Mouse (Mus musculus) CD8-positive naive resting alpha-beta T cell, adult 2 months (primary cell): ENCODE results near the gene Cubn.

Experiments
- DNase-seq, 2 experiments: peaks; one replicate each; pipeline ENCODE4 v3.0.0; 2022; ENCODE audit warnings: low read depth in 2 of 2, low spot score in 2 of 2

Cubn gene

GRCm38 (mm10) chr2:13486470-13486869 is 5.1 kb downstream of the Cubn start:
- no peak for DNase-seq

DNA sequence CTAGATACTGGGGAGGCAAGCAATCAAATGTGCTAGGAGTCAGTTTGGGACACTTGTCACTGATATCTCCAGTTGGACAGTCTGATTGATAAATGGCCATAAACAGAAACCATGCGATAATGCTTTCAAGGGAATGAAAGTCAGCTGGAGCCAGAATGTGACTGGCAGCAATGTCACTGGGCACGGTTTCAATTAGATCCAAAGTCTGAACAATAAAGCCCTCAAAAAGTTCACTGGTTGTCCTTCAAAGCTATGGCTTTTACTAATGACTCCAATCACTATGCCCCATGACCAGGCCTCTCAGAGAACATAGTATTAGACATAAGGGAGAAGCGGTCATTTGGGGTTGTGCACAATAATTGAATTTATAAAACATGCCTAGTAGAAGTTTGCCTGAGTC is 7.0 kb downstream of the Cubn start:
- DNase-seq = no peak

- no peak for DNase-seq
These were observed 10.9 kb downstream of the Cubn start for GRCm38 (mm10) chr2:13480744-13481143.

- DNase-seq = no peak
These were observed 12.4 kb downstream of the Cubn start for GRCm38 (mm10) chr2:13479165-13479564.

DNA sequence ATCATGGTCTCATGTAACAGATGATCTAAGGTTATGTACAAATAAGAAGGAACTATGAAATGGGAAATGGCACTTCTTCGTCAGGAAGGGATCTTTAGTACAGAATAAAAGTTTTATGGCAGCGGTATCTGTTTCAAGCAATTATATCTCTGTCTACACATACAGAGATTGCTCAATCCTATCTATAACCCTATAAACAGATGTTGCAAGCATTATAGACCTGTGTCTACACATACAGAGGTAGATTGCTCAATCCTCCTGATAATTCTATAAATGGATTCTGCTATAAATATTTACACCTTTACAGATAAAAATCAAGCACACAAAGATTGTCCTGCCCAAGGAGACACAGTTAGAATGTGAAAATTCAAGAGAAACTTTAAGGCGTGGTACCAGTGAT is 21.5 kb downstream of the Cubn start:
- no peak for DNase-seq

- no peak for DNase-seq
These were observed 22.0 kb downstream of the Cubn start for GRCm38 (mm10) chr2:13469641-13470040.

DNA sequence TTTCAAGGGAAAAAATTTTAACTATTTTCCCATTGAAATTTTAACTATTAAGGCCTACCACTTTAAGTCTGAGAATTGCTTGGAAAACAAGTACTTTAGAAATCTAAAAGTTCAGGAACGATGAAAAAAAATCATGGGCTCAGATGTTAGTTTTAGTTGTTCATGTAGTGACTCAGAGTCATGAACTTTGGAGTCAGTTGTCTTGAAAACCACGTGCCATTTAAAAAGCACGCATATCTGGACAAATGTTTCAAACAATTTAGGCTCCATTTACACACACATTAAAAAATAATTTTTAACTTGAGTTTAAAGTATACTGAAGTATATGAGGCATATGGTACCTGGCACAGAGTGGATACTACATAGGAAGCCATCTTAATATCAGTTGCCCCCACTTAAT is 24.9 kb downstream of the Cubn start:
- no peak for DNase-seq

- no peak for DNase-seq
These were observed 33.5 kb downstream of the Cubn start for GRCm38 (mm10) chr2:13458088-13458487.

DNA sequence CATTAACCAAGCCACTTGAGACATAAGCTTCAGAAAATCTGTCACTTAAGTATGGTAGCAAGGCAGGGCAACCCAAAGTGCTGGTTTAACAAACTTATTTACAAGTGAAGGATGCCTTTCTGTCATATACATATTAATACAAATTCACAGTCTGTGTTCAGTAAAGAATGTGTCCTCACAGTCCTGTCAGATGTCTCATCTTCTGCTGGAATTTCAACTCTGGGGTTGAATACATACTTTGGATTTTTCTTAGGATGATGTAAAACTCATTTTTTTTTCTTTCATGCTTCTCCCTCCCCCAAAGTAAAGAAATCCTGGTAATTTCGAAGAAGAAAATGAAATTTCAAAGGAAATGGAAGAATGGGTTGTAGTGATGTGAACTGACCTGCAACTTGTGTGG is 34.8 kb downstream of the Cubn start:
- DNase-seq = no peak

- no peak for DNase-seq
These were observed 39.8 kb downstream of the Cubn start for GRCm38 (mm10) chr2:13451495-13452491.

DNA sequence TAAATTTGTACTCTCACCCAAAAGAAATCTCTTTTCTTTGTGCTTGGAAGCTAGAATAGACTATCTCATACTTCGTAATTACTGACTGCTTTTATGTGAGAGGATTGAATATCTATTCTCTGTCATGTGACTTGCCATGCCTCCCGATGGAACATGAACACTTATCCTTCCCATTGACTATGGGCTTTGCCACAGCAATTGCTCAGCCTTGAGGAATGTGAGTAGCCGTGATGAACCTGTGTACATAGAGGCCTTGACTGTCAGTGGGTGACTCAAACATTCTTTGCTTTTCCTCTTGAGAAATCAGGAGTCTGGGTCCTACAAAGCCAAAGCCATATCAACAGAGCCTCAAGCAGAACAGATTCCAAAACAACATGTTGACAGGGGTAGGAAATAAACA is 40.7 kb downstream of the Cubn start:
- no peak for DNase-seq

- no peak for DNase-seq
These were observed 41.1 kb downstream of the Cubn start for GRCm38 (mm10) chr2:13450470-13450869.

GRCm38 (mm10) chr2:13445156-13445555 is 46.5 kb downstream of the Cubn start:
- no peak for DNase-seq

GRCm38 (mm10) chr2:13438983-13439382 is 52.6 kb downstream of the Cubn start:
- DNase-seq = no peak

DNA sequence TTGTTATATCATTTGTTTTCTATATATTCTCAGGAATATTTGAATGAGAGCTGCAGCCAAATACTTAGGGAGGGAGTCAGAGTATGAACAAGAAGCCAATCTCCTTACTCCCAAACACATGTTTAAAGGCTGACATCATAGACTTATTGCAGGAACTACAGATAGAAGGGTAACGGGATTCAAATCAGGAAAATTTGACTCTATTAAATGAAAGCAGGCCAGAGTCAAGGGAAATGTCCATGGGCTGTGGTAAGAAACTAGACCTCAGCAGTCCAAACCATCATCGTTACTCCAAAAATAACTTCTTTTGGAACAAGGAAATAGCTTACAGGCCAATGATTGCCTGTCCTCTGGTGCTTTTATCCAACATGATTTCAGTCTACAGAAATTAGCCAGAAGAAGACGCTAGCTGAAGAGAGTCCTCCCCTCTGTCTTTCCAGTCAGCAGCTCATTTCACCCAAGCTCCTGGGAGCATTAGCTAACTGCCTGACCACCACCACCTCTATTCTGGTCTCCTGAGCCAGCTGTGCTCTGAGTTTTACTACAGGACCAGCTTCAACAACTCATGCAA is 53.3 kb downstream of the Cubn start:
- DNase-seq = no peak

DNA sequence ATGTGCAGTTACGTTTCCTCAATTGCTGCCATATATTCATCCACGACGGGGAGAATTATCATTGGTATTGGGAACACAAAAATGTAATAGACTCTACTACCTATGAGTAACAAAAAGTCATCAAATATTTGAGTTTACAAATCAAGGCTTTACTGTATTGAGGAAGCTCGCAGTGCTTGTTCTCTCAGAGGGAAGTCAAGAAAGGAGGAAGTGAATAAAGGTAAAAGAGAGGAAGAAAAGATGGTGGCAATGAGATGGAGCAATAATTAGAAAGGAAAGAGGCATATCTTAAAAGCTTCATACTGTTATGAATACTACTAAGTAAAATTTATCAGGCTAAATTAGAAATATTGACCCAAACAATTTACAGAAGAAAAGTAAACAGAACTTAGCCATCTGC is 59.6 kb downstream of the Cubn start:
- DNase-seq = no peak

DNA sequence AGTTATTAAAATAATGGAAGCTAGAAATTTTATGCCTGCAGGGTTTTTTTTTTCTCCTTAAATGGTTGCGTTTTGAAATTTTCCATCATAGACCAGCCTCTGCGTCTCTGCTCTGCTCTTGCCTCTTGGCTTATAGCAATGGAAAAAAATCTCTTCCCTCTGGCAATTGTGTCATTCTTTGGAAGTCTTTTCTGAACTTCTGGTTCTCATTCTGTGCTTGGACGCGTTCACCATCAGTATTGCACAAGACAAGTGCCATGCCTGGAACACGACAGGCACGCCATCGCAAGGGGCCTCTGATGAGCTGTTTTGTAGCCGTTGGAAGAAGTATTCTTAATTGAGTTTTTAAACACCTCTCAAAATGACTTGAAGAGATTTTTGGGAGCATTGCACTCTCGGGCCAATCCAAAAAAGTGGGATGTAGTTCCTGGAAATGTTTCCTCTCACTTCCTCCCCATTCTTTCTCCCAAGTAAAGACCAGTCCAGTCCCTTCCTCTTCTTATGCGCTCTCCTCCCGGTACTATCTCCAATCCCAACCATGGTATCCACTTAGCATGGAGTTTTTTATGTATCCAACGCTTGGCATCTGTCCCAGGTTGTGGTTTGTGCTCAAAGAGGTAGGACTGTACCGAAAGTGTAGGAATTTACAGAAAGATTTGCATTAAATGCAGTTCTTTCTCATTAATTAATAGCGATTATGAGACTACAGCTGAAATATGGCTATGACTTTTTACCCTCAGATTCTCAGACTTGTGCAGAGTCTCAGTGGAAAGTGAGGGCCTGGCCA is 69.4 kb downstream of the Cubn start:
- DNase-seq = no peak

GRCm38 (mm10) chr2:13416765-13417524 is 74.7 kb downstream of the Cubn start:
- no peak for DNase-seq

GRCm38 (mm10) chr2:13413520-13414178 is 78.0 kb downstream of the Cubn start:
- DNase-seq = peak; percentile 76 to 81

- no peak for DNase-seq
These were observed 81.0 kb downstream of the Cubn start for GRCm38 (mm10) chr2:13410660-13411059.
